Mouse (Mus musculus): ENCODE results near the gene Sctr. TPM values are rescaled to one million over a fixed set of nuclear protein-coding genes. Genes with fewer than 3 reads are reported as not detected.
A peak's percentile ranks its signal among the peaks of the same experiment; 100 is the strongest.

Gene Sctr
- polyA plus RNA-seq, 1 experiment from 2014 or later, result not detected

GRCm38 (mm10) chr1:120037021-120037683, 30.5 kb downstream of the Sctr start:
- Histone ChIP-seq H3K9me3 (replicated peaks; ENCODE audit: control insufficient read depth, low read length) (no peaks in the 10 kb centered on the region), H3K4me2 (ENCODE audit: low read depth, low read length) (no peak overlapping the region), H3K4me3 (ENCODE audit: low read depth, low read length) (no peak overlapping the region), H3K36me3 (ENCODE audit: control insufficient read depth, insufficient read depth) (no peaks in the 10 kb centered on the region), H3K4me1 (ENCODE audit: control insufficient read depth, low read depth, low read length) (peaks cover 6% of the 10 kb centered on the region; the same call in 1 of the 2 replicates), H3K27me3 (ENCODE audit: control insufficient read depth, insufficient read depth, low read depth, low read length) (no peaks in the 10 kb centered on the region), H3K9ac (ENCODE audit: low read depth, low read length) (no peak overlapping the region), H3K27ac (ENCODE audit: low read length) (no peak overlapping the region)
- 48% methylated on average over 9 of the region's 9 CpGs for WGBS (ENCODE audit: insufficient replicate concordance)
- peak; percentile 53 for ATAC-seq (ENCODE audit: low read depth)

DNA sequence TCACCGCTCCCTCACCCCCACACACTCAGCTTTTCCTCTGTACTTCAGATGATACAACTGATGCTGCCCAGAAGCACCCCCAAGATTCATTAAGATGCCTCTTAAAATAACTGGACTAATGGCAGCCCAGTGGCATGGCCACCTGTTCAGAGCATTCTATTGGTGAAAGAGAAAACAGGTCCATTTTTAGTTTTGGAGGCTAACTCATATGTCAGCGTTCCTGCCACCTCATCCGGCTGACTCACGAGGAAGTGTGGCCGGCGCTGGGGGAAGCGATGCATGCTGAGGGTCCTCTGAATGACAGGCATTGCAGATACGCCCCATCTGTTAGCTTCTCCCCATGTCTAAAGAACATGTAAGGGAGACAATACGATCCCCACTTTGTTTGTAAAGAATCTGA, 31.9 kb downstream of the Sctr start:
- no peak for ATAC-seq (ENCODE audit: low read depth)
- H3K27ac ChIP-seq (ENCODE audit: low read length), result no peak overlapping the region

DNA sequence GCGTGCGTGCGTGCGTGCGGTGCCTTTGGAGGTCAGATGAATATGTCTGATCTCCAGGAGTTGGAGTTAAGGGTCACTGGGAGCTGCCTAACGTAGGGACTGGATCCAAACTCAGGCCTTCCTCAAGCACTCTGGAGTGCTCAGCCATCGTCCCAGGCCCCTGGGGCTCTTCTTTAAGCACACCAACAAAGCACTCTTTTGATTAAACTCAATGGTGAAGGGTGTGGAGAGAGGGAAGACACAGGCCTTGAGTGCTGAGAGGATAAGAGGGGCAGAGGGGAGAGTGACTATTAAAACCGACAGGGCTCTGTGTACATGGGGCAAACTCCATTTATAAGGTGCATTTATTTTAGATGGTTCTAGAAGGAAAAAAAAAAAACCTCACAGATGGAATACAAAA, 35.7 kb downstream of the Sctr start:
- Histone ChIP-seq H3K4me3 (ENCODE audit: low read depth, low read length) (no peak overlapping the region), H3K27me3 (ENCODE audit: control insufficient read depth, insufficient read depth, low read depth, low read length) (no peaks in the 10 kb centered on the region), H3K36me3 (ENCODE audit: control insufficient read depth, insufficient read depth) (no peaks in the 10 kb centered on the region), H3K9me3 (replicated peaks; ENCODE audit: control insufficient read depth, low read length) (no peaks in the 10 kb centered on the region), H3K27ac (ENCODE audit: low read length) (no peak overlapping the region), H3K4me2 (ENCODE audit: low read depth, low read length) (no peak overlapping the region), H3K4me1 (ENCODE audit: control insufficient read depth, low read depth, low read length) (no peaks in the 10 kb centered on the region; the same call in 1 of the 2 replicates), H3K9ac (ENCODE audit: low read depth, low read length) (no peak overlapping the region)
- WGBS (ENCODE audit: insufficient replicate concordance), result 71% methylated on average over 8 of the region's 8 CpGs
- no peak for ATAC-seq (ENCODE audit: low read depth)

More for the DNA sequence above, 31.9 kb downstream of the Sctr start:
- H3K4me3 ChIP-seq (ENCODE audit: low read depth, low read length), result no peak overlapping the region
- WGBS (ENCODE audit: insufficient replicate concordance), result 41% methylated on average over 9 of the region's 9 CpGs
- H3K4me1 ChIP-seq (ENCODE audit: control insufficient read depth, low read depth, low read length), result peaks cover 1% of the 10 kb centered on the region; the same call in 1 of the 2 replicates
- H3K27me3 ChIP-seq (ENCODE audit: control insufficient read depth, insufficient read depth, low read depth, low read length), result no peaks in the 10 kb centered on the region
- H3K4me2 ChIP-seq (ENCODE audit: low read depth, low read length), result no peak overlapping the region
- no peaks in the 10 kb centered on the region for H3K9me3 ChIP-seq (replicated peaks; ENCODE audit: control insufficient read depth, low read length)
- H3K36me3 ChIP-seq (ENCODE audit: control insufficient read depth, insufficient read depth), result no peaks in the 10 kb centered on the region
- no peak overlapping the region for H3K9ac ChIP-seq (ENCODE audit: low read depth, low read length)

DNA sequence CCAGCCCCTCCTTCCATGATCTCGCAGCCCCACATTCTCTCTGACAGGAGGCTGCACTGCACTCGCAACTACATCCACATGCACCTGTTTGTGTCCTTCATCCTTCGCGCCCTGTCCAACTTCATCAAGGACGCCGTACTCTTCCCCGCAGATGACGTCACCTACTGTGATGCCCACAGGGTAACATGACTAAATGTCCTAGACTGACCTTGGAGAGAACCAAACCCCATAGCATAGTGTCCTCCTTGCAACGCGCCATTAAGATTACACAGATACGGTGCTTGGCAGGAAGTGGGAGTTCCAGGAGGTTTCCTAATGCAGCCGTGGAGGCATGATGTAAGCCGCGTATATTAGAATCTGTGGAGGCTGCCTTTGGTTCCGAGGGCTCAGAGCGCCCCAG, 37.9 kb downstream of the Sctr start:
- H3K4me3 ChIP-seq (ENCODE audit: low read depth, low read length), result no peak overlapping the region
- H3K27me3 ChIP-seq (ENCODE audit: control insufficient read depth, insufficient read depth, low read depth, low read length), result no peaks in the 10 kb centered on the region
- no peaks in the 10 kb centered on the region for H3K9me3 ChIP-seq (replicated peaks; ENCODE audit: control insufficient read depth, low read length)
- H3K9ac ChIP-seq (ENCODE audit: low read depth, low read length), result no peak overlapping the region
- no peaks in the 10 kb centered on the region for H3K36me3 ChIP-seq (ENCODE audit: control insufficient read depth, insufficient read depth)
- 56% methylated on average over 16 of the region's 16 CpGs for WGBS (ENCODE audit: insufficient replicate concordance)
- H3K4me1 ChIP-seq (ENCODE audit: control insufficient read depth, low read depth, low read length), result no peaks in the 10 kb centered on the region
- no peak overlapping the region for H3K4me2 ChIP-seq (ENCODE audit: low read depth, low read length)
- ATAC-seq (ENCODE audit: low read depth), result no peak
- no peak overlapping the region for H3K27ac ChIP-seq (ENCODE audit: low read length)

DNA sequence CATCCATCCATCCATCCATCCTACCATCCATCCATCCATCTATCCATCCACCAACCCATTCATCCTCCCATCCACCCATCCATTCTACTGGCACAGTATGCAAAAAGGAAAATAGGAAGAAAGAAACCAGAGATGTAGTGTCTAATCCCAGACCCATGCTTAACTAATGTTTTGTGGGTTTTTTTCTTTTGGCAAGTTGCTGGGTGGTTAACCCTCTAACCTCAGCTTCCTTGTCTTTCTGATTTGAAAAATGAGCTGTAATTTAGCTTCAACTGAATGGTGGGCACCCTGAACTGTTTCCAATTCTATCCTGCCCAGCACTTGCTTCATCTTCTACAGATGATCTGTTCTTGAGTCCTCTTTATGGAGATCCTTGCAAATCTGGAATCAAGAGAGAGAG, 40.6 kb downstream of the Sctr start:
- no peak for ATAC-seq (ENCODE audit: low read depth)
- Histone ChIP-seq H3K27ac (ENCODE audit: low read length) (no peak overlapping the region), H3K4me3 (ENCODE audit: low read depth, low read length) (no peak overlapping the region), H3K27me3 (ENCODE audit: control insufficient read depth, insufficient read depth, low read depth, low read length) (no peaks in the 10 kb centered on the region), H3K9ac (ENCODE audit: low read depth, low read length) (no peak overlapping the region), H3K9me3 (replicated peaks; ENCODE audit: control insufficient read depth, low read length) (no peaks in the 10 kb centered on the region), H3K36me3 (ENCODE audit: control insufficient read depth, insufficient read depth) (no peaks in the 10 kb centered on the region), H3K4me1 (ENCODE audit: control insufficient read depth, low read depth, low read length) (no peaks in the 10 kb centered on the region), H3K4me2 (ENCODE audit: low read depth, low read length) (no peak overlapping the region)

DNA sequence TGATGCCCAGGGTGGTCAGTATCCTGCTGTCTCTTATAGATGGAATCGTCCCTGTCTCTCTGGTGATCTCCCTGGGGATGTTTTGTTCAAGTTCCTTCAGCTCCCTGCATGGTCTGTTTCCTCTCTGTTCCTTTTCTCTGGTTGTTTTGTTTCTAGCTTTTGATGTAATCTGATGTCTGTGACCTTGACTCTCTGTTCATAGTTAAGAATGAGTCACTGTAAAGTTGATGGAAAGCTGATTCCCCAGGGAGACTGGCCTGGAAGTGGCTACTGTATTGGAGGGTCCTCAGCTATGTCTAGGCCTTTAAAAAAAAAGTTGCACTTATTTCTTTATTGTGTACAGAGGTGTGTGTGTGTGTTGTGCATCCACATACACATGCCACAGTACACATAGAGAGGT, 44.4 kb downstream of the Sctr start:
- H3K36me3 ChIP-seq (ENCODE audit: control insufficient read depth, insufficient read depth), result no peaks in the 10 kb centered on the region
- no peak overlapping the region for H3K27ac ChIP-seq (ENCODE audit: low read length)
- H3K9ac ChIP-seq (ENCODE audit: low read depth, low read length), result no peak overlapping the region
- H3K4me2 ChIP-seq (ENCODE audit: low read depth, low read length), result no peak overlapping the region
- ATAC-seq (ENCODE audit: low read depth), result no peak
- WGBS (ENCODE audit: insufficient replicate concordance), result 44% methylated on average over 1 of the region's 1 CpGs
- H3K27me3 ChIP-seq (ENCODE audit: control insufficient read depth, insufficient read depth, low read depth, low read length), result no peaks in the 10 kb centered on the region
- H3K9me3 ChIP-seq (replicated peaks; ENCODE audit: control insufficient read depth, low read length), result no peaks in the 10 kb centered on the region
- no peak overlapping the region for H3K4me3 ChIP-seq (ENCODE audit: low read depth, low read length)
- no peaks in the 10 kb centered on the region for H3K4me1 ChIP-seq (ENCODE audit: control insufficient read depth, low read depth, low read length)

DNA sequence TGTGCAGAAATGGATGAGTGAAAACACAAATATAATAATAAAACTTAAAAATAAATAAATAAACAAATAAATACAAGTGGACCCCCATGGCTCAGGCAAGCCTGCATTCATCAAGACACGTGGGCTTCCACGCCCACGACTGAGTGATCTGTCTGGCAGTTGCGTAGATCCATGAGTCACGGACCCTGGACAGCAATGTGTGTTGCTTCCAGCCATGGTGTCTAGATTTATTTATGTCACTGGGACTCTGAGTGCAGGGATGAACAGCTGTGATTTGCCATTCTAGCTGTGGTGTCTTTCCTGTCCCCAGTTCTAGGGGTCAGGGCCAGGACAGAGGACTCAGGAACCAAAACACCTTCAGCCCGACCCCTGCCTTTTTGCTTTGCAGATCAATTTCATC, 48.3 kb downstream of the Sctr start:
- Histone ChIP-seq H3K27ac (ENCODE audit: low read length) (no peak overlapping the region), H3K27me3 (ENCODE audit: control insufficient read depth, insufficient read depth, low read depth, low read length) (no peaks in the 10 kb centered on the region), H3K4me2 (ENCODE audit: low read depth, low read length) (no peak overlapping the region), H3K9me3 (replicated peaks; ENCODE audit: control insufficient read depth, low read length) (no peaks in the 10 kb centered on the region), H3K4me3 (ENCODE audit: low read depth, low read length) (no peak overlapping the region), H3K9ac (ENCODE audit: low read depth, low read length) (no peak overlapping the region), H3K36me3 (ENCODE audit: control insufficient read depth, insufficient read depth) (no peaks in the 10 kb centered on the region), H3K4me1 (ENCODE audit: control insufficient read depth, low read depth, low read length) (no peaks in the 10 kb centered on the region)
- WGBS (ENCODE audit: insufficient replicate concordance), result 71% methylated on average over 6 of the region's 6 CpGs
- no peak for ATAC-seq (ENCODE audit: low read depth)

- Histone ChIP-seq H3K27me3 (ENCODE audit: control insufficient read depth, insufficient read depth, low read depth, low read length) (no peaks in the 10 kb centered on the region), H3K36me3 (ENCODE audit: control insufficient read depth, insufficient read depth) (no peaks in the 10 kb centered on the region), H3K27ac (ENCODE audit: low read length) (no peak overlapping the region), H3K4me2 (ENCODE audit: low read depth, low read length) (no peak overlapping the region), H3K4me1 (ENCODE audit: control insufficient read depth, low read depth, low read length) (no peaks in the 10 kb centered on the region), H3K9ac (ENCODE audit: low read depth, low read length) (no peak overlapping the region), H3K9me3 (replicated peaks; ENCODE audit: control insufficient read depth, low read length) (no peaks in the 10 kb centered on the region), H3K4me3 (ENCODE audit: low read depth, low read length) (no peak overlapping the region)
- 33% methylated on average over 6 of the region's 6 CpGs for WGBS (ENCODE audit: insufficient replicate concordance)
- ATAC-seq (ENCODE audit: low read depth), result no peak
These were observed 48.8 kb downstream of the Sctr start for GRCm38 (mm10) chr1:120055475-120055874.

GRCm38 (mm10) chr1:120056236-120056635, 49.5 kb downstream of the Sctr start:
- H3K36me3 ChIP-seq (ENCODE audit: control insufficient read depth, insufficient read depth), result no peaks in the 10 kb centered on the region
- no peak overlapping the region for H3K9ac ChIP-seq (ENCODE audit: low read depth, low read length)

More at GRCm38 (mm10) chr1:120056236-120056635, 49.5 kb downstream of the Sctr start:
- Histone ChIP-seq H3K9me3 (replicated peaks; ENCODE audit: control insufficient read depth, low read length) (no peaks in the 10 kb centered on the region), H3K4me2 (ENCODE audit: low read depth, low read length) (no peak overlapping the region), H3K27ac (ENCODE audit: low read length) (no peak overlapping the region), H3K4me1 (ENCODE audit: control insufficient read depth, low read depth, low read length) (no peaks in the 10 kb centered on the region; the same call in 1 of the 2 replicates), H3K27me3 (ENCODE audit: control insufficient read depth, insufficient read depth, low read depth, low read length) (no peaks in the 10 kb centered on the region), H3K4me3 (ENCODE audit: low read depth, low read length) (no peak overlapping the region)
- ATAC-seq (ENCODE audit: low read depth), result no peak
- WGBS (ENCODE audit: insufficient replicate concordance), result 53% methylated on average over 7 of the region's 7 CpGs
